Mouse (Mus musculus): ENCODE results near the gene Rpl35. TPM values are rescaled to one million over a fixed set of nuclear protein-coding genes. Genes with fewer than 3 reads are reported as not detected.

Gene Rpl35
- total RNA-seq, 1 experiment from 2014 or later, result 1,207 TPM

- ATAC-seq (replicated peaks in 1 of 2; ENCODE audit: insufficient read depth in 1 of 2, low FRiP score in 2 of 2, low TSS enrichment in 1 of 2, low read depth in 1 of 2, poor library complexity in 2 of 2, severe bottlenecking in 2 of 2), result no peak
Observed at GRCm38 (mm10) chr2:39001866-39002265, 3.6 kb downstream of the Rpl35 start.

DNA sequence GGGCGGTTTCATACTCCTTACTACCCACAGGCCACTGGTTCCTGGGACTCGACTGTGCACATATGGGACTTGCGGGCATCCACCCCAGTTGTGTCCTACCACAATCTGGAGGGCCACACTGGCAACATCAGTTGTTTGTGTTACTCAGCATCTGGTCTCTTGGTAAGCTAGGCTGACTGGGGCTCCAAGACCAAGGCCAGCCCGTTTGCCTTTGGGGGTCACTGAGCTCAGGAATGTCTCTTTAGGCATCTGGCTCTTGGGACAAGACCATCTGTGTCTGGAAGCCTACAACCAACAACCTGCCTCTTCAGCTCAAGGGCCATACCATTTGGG lies 4.9 kb downstream of the Rpl35 start:
- no peak for ATAC-seq (replicated peaks in 1 of 2; ENCODE audit: insufficient read depth in 1 of 2, low FRiP score in 2 of 2, low TSS enrichment in 1 of 2, low read depth in 1 of 2, poor library complexity in 2 of 2, severe bottlenecking in 2 of 2)

GRCm38 (mm10) chr2:38999910-39000586 lies 5.4 kb downstream of the Rpl35 start:
- no peak for ATAC-seq (replicated peaks in 1 of 2; ENCODE audit: insufficient read depth in 1 of 2, low FRiP score in 2 of 2, low TSS enrichment in 1 of 2, low read depth in 1 of 2, poor library complexity in 2 of 2, severe bottlenecking in 2 of 2)

DNA sequence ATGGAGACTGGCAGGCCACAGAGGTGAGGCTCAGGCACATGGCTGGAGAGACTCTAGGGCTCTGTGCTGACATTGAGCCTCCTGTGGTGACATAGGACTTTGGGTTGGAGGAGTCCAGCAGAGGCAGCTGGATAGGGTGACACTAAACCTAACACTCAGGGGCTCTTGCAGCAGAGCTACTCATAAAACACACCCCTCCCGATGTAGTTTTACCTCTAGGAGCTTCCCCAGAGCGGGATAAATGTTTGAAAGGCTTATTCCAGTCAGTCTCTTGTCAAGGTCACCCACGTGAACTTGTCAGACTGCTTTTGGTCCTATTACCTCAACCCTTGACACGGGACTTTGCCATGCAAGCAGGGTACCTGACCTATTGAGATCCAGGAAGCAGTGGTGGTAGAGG lies 6.0 kb downstream of the Rpl35 start:
- no peak for ATAC-seq (replicated peaks in 1 of 2; ENCODE audit: insufficient read depth in 1 of 2, low FRiP score in 2 of 2, low TSS enrichment in 1 of 2, low read depth in 1 of 2, poor library complexity in 2 of 2, severe bottlenecking in 2 of 2)

GRCm38 (mm10) chr2:38997386-38998374 lies 7.7 kb downstream of the Rpl35 start, which contains the start of gene Wdr38:
Gene Wdr38, plus strand, starts transcription at chr2:38997476.
- ATAC-seq (replicated peaks in 1 of 2; ENCODE audit: insufficient read depth in 1 of 2, low FRiP score in 2 of 2, low TSS enrichment in 1 of 2, low read depth in 1 of 2, poor library complexity in 2 of 2, severe bottlenecking in 2 of 2), result peak; percentile 90 to 95

DNA sequence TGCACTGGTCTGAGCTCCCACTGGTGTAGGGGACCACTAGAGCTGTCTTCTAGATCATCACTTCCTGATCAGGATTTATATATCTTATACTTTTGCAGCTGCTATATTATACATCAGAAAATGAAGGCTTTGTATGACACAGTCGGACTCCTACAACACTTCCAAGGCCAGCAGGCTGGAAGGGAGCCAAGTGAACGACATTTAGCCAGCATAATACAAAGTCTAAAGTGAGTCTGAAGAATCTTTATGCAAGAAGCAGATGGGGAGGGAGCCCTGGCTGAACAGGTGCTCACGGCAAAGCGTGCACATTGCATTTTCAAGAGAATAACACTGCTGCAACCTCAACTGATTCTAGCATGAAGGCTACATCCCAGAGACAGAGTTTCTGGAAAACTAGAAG lies 13.0 kb downstream of the Rpl35 start:
- ATAC-seq (replicated peaks in 1 of 2; ENCODE audit: insufficient read depth in 1 of 2, low FRiP score in 2 of 2, low TSS enrichment in 1 of 2, low read depth in 1 of 2, poor library complexity in 2 of 2, severe bottlenecking in 2 of 2), result no peak

- no peak for ATAC-seq (replicated peaks in 1 of 2; ENCODE audit: insufficient read depth in 1 of 2, low FRiP score in 2 of 2, low TSS enrichment in 1 of 2, low read depth in 1 of 2, poor library complexity in 2 of 2, severe bottlenecking in 2 of 2)
Observed at GRCm38 (mm10) chr2:38992004-38992403, 13.4 kb downstream of the Rpl35 start.

DNA sequence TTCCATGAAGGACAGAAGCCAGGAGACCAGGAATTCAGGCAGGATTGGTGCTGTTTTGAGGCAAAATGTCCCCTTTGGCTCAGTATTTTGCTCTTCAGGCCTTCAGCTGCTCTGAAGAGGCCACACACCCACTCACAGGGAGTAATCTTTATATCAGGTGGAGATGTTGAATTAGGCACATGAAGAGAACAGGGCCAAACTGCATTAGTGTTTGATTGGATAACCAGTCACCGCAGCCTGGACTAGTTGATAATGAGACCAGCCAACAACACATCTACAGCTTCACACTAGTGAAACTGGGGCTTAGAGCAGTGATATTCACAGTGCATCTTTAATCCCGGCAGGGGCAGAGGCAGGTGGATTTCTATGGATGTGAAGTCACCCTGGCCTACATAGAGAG lies 16.5 kb downstream of the Rpl35 start:
- no peak for ATAC-seq (replicated peaks in 1 of 2; ENCODE audit: insufficient read depth in 1 of 2, low FRiP score in 2 of 2, low TSS enrichment in 1 of 2, low read depth in 1 of 2, poor library complexity in 2 of 2, severe bottlenecking in 2 of 2)

GRCm38 (mm10) chr2:38987803-38988510 lies 17.5 kb downstream of the Rpl35 start:
- ATAC-seq (replicated peaks in 1 of 2; ENCODE audit: insufficient read depth in 1 of 2, low FRiP score in 2 of 2, low TSS enrichment in 1 of 2, low read depth in 1 of 2, poor library complexity in 2 of 2, severe bottlenecking in 2 of 2), result peak; percentile 35 to 54; a peak in 1 of 4 replicates

GRCm38 (mm10) chr2:38987371-38987770 lies 18.1 kb downstream of the Rpl35 start:
- ATAC-seq (replicated peaks in 1 of 2; ENCODE audit: insufficient read depth in 1 of 2, low FRiP score in 2 of 2, low TSS enrichment in 1 of 2, low read depth in 1 of 2, poor library complexity in 2 of 2, severe bottlenecking in 2 of 2), result no peak

- ATAC-seq (replicated peaks in 1 of 2; ENCODE audit: insufficient read depth in 1 of 2, low FRiP score in 2 of 2, low TSS enrichment in 1 of 2, low read depth in 1 of 2, poor library complexity in 2 of 2, severe bottlenecking in 2 of 2), result peak; percentile 63 to 79
Observed at GRCm38 (mm10) chr2:38986580-38986979, 18.8 kb downstream of the Rpl35 start.

- ATAC-seq (replicated peaks in 1 of 2; ENCODE audit: insufficient read depth in 1 of 2, low FRiP score in 2 of 2, low TSS enrichment in 1 of 2, low read depth in 1 of 2, poor library complexity in 2 of 2, severe bottlenecking in 2 of 2), result no peak
Observed at GRCm38 (mm10) chr2:38983456-38983855, 22.0 kb downstream of the Rpl35 start.

DNA sequence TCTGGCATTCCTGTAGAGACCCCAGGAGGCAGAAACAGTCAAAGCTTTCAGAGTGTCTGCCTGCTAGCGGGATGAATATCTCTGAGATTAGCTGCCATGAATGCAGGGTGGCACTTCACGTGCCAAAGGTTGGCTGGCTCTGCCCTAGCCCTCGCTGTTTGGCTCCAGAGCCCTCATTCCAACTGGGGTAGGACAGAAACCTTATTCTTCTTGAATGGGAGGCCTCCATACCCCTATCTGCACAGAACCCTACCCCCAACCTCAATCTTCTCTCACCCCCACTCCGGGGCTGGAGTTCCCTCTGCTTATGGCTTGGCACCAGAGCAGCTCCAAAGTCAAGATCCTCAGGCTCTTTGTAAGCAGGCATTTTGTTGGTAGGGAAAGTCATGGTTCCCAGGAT lies 27.6 kb downstream of the Rpl35 start:
- no peak for ATAC-seq (replicated peaks in 1 of 2; ENCODE audit: insufficient read depth in 1 of 2, low FRiP score in 2 of 2, low TSS enrichment in 1 of 2, low read depth in 1 of 2, poor library complexity in 2 of 2, severe bottlenecking in 2 of 2)

DNA sequence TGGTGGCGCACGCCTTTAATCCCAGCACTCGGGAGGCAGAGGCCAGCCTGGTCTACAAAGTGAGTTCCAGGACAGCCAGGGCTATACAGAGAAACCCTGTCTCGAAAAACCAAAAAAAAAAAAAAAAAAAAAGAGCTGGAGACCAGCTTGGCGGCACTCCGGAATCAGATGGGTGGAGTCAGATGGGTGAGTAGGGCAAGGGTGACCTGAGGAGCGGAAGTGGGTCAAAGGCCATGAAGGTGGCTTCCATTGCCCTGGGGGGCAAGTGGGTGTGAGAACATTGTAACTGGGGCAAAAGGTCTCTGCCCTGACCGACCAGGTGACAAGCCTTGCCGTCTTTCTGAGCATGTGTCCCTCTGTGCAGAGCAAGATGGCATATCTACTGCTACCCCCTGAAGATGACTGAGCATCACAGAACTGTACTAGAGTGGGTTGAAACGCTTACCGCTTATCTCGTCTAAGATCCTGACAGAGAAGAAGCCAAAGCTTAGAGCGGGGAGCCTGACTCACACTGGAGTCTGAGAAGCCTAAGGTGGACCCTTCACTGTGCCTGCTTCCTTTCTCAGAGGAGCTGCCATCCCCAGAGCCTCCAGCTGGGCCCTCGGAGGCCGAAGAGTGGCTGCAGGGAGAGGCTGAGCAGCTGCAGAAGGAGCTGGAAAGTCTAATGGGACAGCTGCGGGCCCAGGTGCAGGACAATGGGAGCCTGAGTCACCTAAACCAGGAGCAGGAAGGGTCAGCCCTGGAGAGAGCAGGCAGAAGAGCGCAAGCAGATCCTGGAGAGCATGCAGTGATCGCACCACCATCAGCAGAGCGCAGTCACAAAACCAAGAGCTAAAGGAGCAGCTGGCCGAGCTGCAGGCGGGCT lies 29.3 kb downstream of the Rpl35 start:
- no peak for ATAC-seq (replicated peaks in 1 of 2; ENCODE audit: insufficient read depth in 1 of 2, low FRiP score in 2 of 2, low TSS enrichment in 1 of 2, low read depth in 1 of 2, poor library complexity in 2 of 2, severe bottlenecking in 2 of 2)

- no peak for ATAC-seq (replicated peaks in 1 of 2; ENCODE audit: insufficient read depth in 1 of 2, low FRiP score in 2 of 2, low TSS enrichment in 1 of 2, low read depth in 1 of 2, poor library complexity in 2 of 2, severe bottlenecking in 2 of 2)
Observed at GRCm38 (mm10) chr2:38975181-38975580, 30.2 kb downstream of the Rpl35 start.

- ATAC-seq (replicated peaks in 1 of 2; ENCODE audit: insufficient read depth in 1 of 2, low FRiP score in 2 of 2, low TSS enrichment in 1 of 2, low read depth in 1 of 2, poor library complexity in 2 of 2, severe bottlenecking in 2 of 2), result no peak
Observed at GRCm38 (mm10) chr2:38974171-38974570, 31.3 kb downstream of the Rpl35 start.

- ATAC-seq (replicated peaks in 1 of 2; ENCODE audit: insufficient read depth in 1 of 2, low FRiP score in 2 of 2, low TSS enrichment in 1 of 2, low read depth in 1 of 2, poor library complexity in 2 of 2, severe bottlenecking in 2 of 2), result no peak
Observed at GRCm38 (mm10) chr2:38973701-38974100, 31.7 kb downstream of the Rpl35 start.
